Mouse (Mus musculus) kidney, embryonic 16.5 days (tissue): ENCODE measurements at regions not wholly inside any gene's neighbourhood (a gene's known extent, or its start where the extent isn't known, plus 50 kb on each side); places are given as distances from the start of the nearest gene placed in this dataset.

Experiments used
- ATAC-seq: fragments of 200-750 bp; cut with Nextera tagmentation; 2 replicates; pipeline ENCODE4 v1.8.0; 2017; ENCODE audit warnings: moderate TSS enrichment; ENCODE audit not compliant: low FRiP score, low TSS enrichment
- H3K27ac ChIP-seq: fragments of 300-500 bp; sonication (generic); 2 replicates; pipeline ENCODE4 v1.5.1; 2014; ENCODE audit warnings: low read length
- H3K27me3 ChIP-seq: fragments of 300-500 bp; sonication (generic); 2 replicates; pipeline ENCODE4 v1.6.1; 2014; ENCODE audit warnings: low read length, control low read depth, mixed read lengths; ENCODE audit not compliant: insufficient read depth
- H3K36me3 ChIP-seq: fragments of 300-500 bp; sonication (generic); 2 replicates; pipeline ENCODE4 v1.6.1; 2014; ENCODE audit warnings: low read length, control low read depth, mixed read lengths; ENCODE audit not compliant: insufficient read depth
- H3K4me1 ChIP-seq: fragments of 300-500 bp; sonication (generic); 2 replicates; pipeline ENCODE4 v1.6.1; 2014; ENCODE audit warnings: low read length, control low read depth, mixed read lengths; ENCODE audit not compliant: insufficient read depth
- H3K4me2 ChIP-seq: fragments of 300-500 bp; sonication (generic); replicated peaks from 2 replicates; pipeline ENCODE4 v1.6.1; 2014; ENCODE audit warnings: low read depth, low read length
- H3K4me3 ChIP-seq: fragments of 300-500 bp; sonication (generic); 2 replicates; pipeline ENCODE4 v1.5.1; 2014; ENCODE audit warnings: mild to moderate bottlenecking, low read length
- H3K9ac ChIP-seq: fragments of 300-500 bp; sonication (generic); replicated peaks from 2 replicates; pipeline ENCODE4 v1.6.1; 2014; ENCODE audit warnings: low read length
- H3K9me3 ChIP-seq: fragments of 300-500 bp; sonication (generic); 2 replicates; pipeline ENCODE4 v1.6.1; 2016; ENCODE audit warnings: low read length, control low read depth
- WGBS: fragments of 180-500 bp; shearing (Covaris S2); extraction: QIAGEN DNeasy Blood & Tissue Kit; methylation state at CpG from one replicate; pipeline ENCODE4 v1.1.7; 2014; 5-methylcytosine and 5-hydroxymethylcytosine counted together

- 72% methylated on average over 2 of the region's 2 CpGs for WGBS
- H3K4me1 ChIP-seq = no peaks in the 10 kb centered on the region
- H3K9me3 ChIP-seq = no peaks in the 10 kb centered on the region
- no peak overlapping the region for H3K9ac ChIP-seq
- H3K27me3 ChIP-seq = no peaks in the 10 kb centered on the region
- H3K4me2 ChIP-seq = no peak overlapping the region
- no peak overlapping the region for H3K27ac ChIP-seq
- H3K36me3 ChIP-seq = no peaks in the 10 kb centered on the region
- ATAC-seq = no peak
- H3K4me3 ChIP-seq = no peak overlapping the region
Observed at GRCm38 (mm10) chr1:47037576-47037975, 144.9 kb upstream of the Slc39a10 start.

GRCm38 (mm10) chr1:47019356-47019755 lies 126.7 kb upstream of the Slc39a10 start:
- H3K9ac ChIP-seq = no peak overlapping the region
- no peak for ATAC-seq
- H3K27me3 ChIP-seq = no peaks in the 10 kb centered on the region
- WGBS = 27% methylated on average over 1 of the region's 1 CpGs
- no peak overlapping the region for H3K4me2 ChIP-seq
- no peak overlapping the region for H3K4me3 ChIP-seq
- no peak overlapping the region for H3K27ac ChIP-seq
- H3K4me1 ChIP-seq = no peaks in the 10 kb centered on the region
- no peaks in the 10 kb centered on the region for H3K36me3 ChIP-seq
- no peaks in the 10 kb centered on the region for H3K9me3 ChIP-seq

DNA sequence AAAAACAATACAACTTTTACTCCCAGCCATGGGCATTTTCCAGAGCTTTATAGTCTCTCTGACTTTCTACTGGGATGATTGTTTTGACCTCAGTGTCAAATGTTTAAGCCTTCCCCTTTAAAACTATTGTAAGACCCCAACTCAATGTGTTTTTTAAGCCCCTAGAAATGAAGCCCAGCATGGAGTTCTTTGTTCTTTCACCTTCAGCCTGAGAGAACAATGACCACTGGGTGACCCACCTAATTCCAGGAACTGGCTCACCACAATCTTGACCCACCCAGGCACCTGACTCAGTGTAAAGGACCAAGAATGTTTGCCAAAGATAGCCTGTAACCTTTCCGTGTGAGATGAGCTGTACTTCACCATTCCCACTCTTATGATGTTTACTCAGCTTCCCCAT lies 121.9 kb upstream of the Slc39a10 start:
- Histone ChIP-seq H3K9ac (no peak overlapping the region), H3K36me3 (no peaks in the 10 kb centered on the region)

DNA sequence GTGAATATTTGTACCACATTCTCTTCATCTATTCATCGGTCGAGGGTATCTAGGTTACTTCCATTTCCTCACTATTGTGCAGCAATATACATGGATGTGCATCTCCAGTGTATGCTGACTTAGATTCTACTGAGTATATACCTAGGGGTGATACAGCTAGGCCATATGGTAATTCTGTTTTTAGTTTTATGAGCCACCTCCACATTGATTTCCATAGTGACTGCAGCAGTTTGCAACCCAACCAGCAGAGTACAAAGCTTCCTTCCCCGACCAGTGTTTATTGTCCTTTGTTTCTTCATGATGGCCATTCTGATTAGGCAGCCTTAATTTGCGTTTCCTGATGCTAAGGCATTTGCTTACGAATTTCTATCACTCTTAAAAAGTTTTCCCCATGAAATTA lies 111.1 kb upstream of the Slc39a10 start:
- no peak overlapping the region for H3K9ac ChIP-seq
- WGBS = 68% methylated on average over 5 of the region's 5 CpGs
- H3K4me3 ChIP-seq = no peak overlapping the region
- H3K9me3 ChIP-seq = no peaks in the 10 kb centered on the region
- H3K4me2 ChIP-seq = no peak overlapping the region
- H3K4me1 ChIP-seq = no peaks in the 10 kb centered on the region
- H3K36me3 ChIP-seq = no peaks in the 10 kb centered on the region
- H3K27me3 ChIP-seq = no peaks in the 10 kb centered on the region
- no peak for ATAC-seq
- no peak overlapping the region for H3K27ac ChIP-seq

More for the DNA sequence above, 121.9 kb upstream of the Slc39a10 start:
- no peak overlapping the region for H3K27ac ChIP-seq
- WGBS = 57% methylated on average over 1 of the region's 1 CpGs
- no peak overlapping the region for H3K4me2 ChIP-seq
- H3K4me3 ChIP-seq = no peak overlapping the region
- no peaks in the 10 kb centered on the region for H3K4me1 ChIP-seq
- no peak for ATAC-seq
- H3K27me3 ChIP-seq = no peaks in the 10 kb centered on the region
- H3K9me3 ChIP-seq = no peaks in the 10 kb centered on the region

DNA sequence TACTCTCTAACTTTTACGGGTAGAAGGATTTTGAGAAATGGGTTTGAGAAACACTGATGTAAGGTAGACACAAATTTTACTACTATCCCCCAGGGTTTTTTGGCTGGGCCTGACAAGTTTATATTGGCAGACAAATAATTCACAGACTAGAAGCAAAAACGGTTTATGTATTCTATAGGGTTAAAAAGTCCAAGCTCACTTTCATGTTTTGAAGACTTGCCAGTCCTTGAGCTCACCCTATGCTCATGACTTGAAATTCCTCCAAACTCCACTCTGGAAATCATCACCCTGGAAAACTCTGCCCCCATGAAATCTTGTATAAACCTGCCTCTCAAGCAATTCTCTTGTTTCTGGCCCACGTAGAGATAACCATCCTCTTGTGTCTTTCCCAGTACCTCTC lies 106.7 kb upstream of the Slc39a10 start:
- Histone ChIP-seq H3K9me3 (no peaks in the 10 kb centered on the region), H3K9ac (no peak overlapping the region), H3K27me3 (no peaks in the 10 kb centered on the region), H3K36me3 (no peaks in the 10 kb centered on the region), H3K4me2 (no peak overlapping the region), H3K27ac (no peak overlapping the region), H3K4me3 (no peak overlapping the region), H3K4me1 (no peaks in the 10 kb centered on the region)
- WGBS = 58% methylated on average over 3 of the region's 3 CpGs
- no peak for ATAC-seq

- Histone ChIP-seq H3K9me3 (no peaks in the 10 kb centered on the region), H3K27me3 (no peaks in the 10 kb centered on the region), H3K36me3 (no peaks in the 10 kb centered on the region), H3K27ac (no peak overlapping the region), H3K9ac (no peak overlapping the region), H3K4me2 (no peak overlapping the region), H3K4me3 (no peak overlapping the region), H3K4me1 (no peaks in the 10 kb centered on the region)
- no peak for ATAC-seq
- 68% methylated on average over 1 of the region's 1 CpGs for WGBS
Observed at GRCm38 (mm10) chr1:46985978-46986377, 93.3 kb upstream of the Slc39a10 start.

DNA sequence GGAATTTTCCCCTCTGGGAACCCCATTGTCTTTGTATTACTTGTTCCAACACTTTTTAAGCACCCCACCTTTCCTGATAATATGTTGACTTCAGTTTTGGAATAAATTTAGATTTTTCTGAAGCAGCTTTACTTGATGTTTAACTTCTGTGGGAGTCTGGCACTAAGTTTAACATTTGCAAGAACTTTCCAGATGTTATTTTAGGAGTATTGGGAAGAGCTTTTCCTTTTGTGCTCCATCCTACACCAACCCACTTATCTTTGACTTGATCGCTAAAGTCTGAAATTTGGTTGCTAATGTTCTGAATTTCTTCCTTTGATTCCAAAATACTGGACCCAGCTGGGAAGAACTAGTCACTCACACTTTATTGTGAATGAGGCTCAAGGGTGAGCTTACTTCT lies 90.4 kb upstream of the Slc39a10 start:
- 86% methylated on average over 1 of the region's 1 CpGs for WGBS
- no peaks in the 10 kb centered on the region for H3K27me3 ChIP-seq
- no peak overlapping the region for H3K9ac ChIP-seq
- no peaks in the 10 kb centered on the region for H3K36me3 ChIP-seq
- 0 out of 2 replicates have a peak, but pooled peaks cover 2% of the 10 kb centered on the region for H3K9me3 ChIP-seq
- H3K4me2 ChIP-seq = no peak overlapping the region
- no peak for ATAC-seq
- no peak overlapping the region for H3K4me3 ChIP-seq
- no peak overlapping the region for H3K27ac ChIP-seq
- H3K4me1 ChIP-seq = no peaks in the 10 kb centered on the region

DNA sequence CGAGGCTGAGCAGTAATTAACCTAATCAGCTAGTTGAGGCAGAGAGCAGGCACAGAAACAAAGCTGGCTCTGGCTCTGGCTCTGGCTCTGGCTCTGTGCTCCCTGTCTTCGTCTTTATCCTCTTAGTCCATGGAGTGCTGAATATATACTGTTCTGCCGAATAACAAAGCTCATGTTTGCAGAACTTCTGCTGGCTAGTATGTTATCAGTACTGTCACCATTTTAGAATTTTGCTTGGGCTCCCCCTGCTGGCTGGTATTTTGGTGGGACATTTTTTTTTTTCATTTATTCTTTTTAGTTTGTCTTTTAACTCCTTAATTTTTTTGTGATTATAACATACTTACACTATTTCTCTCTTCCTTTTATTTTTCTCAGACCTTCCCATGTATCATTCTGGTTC lies 77.8 kb upstream of the Slc39a10 start:
- Histone ChIP-seq H3K4me2 (no peak overlapping the region), H3K27me3 (no peaks in the 10 kb centered on the region)
- no peak for ATAC-seq

DNA sequence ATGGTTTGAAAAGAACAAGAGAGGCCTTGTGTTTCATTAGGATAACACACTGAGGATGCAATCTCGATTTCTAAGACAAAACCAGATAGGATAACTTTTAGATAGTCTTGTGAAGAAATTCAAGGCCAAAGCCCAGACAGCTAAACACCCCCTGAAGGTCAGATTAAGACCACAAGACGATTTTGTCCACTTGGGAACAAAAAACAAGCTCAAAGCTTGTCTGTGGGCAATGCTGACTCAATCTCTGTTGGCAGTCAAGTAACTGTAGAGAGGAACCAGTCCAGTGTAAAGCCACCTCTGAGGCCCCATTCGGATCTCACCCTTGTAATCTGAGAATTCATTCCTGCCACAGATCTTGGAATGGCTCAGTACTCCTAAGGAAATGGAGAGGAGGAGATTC lies 75.7 kb upstream of the Slc39a10 start:
- ATAC-seq = 0 out of 2 replicates have a peak, but pooled peaks have one; percentile 4
- 57% methylated on average over 3 of the region's 3 CpGs for WGBS

More for the DNA sequence above, 77.8 kb upstream of the Slc39a10 start:
- no peaks in the 10 kb centered on the region for H3K36me3 ChIP-seq
- 49% methylated on average over 3 of the region's 3 CpGs for WGBS
- no peaks in the 10 kb centered on the region for H3K4me1 ChIP-seq
- no peak overlapping the region for H3K4me3 ChIP-seq
- H3K27ac ChIP-seq = no peak overlapping the region
- no peaks in the 10 kb centered on the region for H3K9me3 ChIP-seq
- no peak overlapping the region for H3K9ac ChIP-seq

GRCm38 (mm10) chr1:46966917-46967266 lies 74.2 kb upstream of the Slc39a10 start:
- Histone ChIP-seq H3K9me3 (no peaks in the 10 kb centered on the region), H3K4me1 (no peaks in the 10 kb centered on the region), H3K36me3 (no peaks in the 10 kb centered on the region), H3K4me3 (no peak overlapping the region), H3K27me3 (no peaks in the 10 kb centered on the region), H3K9ac (no peak overlapping the region), H3K27ac (no peak overlapping the region), H3K4me2 (no peak overlapping the region)
- no peak for ATAC-seq
- WGBS = 65% methylated on average over 3 of the region's 3 CpGs

More for the DNA sequence above, 75.7 kb upstream of the Slc39a10 start:
- H3K4me3 ChIP-seq = no peak overlapping the region
- H3K9me3 ChIP-seq = no peaks in the 10 kb centered on the region
- no peak overlapping the region for H3K27ac ChIP-seq
- no peaks in the 10 kb centered on the region for H3K36me3 ChIP-seq
- H3K9ac ChIP-seq = no peak overlapping the region
- H3K4me2 ChIP-seq = no peak overlapping the region
- H3K27me3 ChIP-seq = no peaks in the 10 kb centered on the region
- no peaks in the 10 kb centered on the region for H3K4me1 ChIP-seq
